ENCODE assay signal across 8 mouse cellular contexts in the genomic region with DNA sequence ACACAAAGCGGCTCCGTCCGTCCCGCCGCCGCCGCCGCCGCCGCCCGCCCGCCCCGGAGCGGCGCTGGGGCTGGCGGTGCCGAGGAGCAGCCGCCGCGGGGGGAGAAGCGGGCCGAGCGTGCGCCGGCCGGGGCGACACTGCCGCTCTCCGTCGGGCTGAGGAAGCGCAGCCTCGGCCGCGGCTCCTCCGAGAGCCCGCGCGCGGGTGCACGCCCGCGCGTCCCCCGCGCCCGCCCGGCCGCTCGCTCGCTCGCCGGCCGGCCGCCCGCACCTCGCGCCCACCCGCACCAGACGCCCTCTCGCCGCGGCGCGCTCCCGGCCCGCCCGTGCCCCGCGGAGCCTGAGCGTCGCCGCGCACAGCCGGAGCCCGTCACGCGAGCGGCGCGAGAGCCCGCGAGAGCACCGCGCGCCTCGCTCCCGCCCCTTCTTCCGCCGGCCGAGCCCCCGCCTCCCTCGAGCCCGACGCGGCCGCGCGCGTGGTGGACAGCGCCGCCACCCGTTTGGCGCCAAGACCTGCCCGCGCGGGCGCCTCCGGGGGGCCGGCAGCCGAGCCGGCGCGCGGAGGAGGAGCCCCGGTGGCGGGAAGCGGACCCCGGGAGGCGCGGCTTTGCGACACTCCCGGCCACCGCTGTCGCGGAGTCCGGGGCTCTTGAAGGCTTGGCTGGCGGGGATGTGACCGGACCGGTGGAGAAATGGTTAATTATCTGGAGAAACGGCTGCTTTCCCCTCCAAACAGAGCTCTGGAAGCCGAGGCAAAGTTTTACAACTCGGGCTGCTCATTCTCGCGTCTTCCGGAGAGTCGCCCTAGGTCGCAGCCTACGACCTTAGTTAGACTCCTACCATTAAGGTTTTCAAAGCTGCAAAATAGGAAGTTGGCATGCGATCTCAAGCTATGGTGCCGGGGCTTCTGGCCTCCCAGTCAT. TPM values are rescaled to one million over a fixed set of nuclear protein-coding genes. Genes with fewer than 3 reads are reported as not detected.
A peak's percentile ranks its signal among the peaks of the same experiment; 100 is the strongest.
DNase-seq lines count a peak whose midpoint lies in the region; ATAC-seq and TF ChIP-seq lines count a peak whose summit lies in the region.

A gene (minus strand): TSS at position 438 of the 923 bp plus-strand sequence.

- peak; percentile 33; the same call in 1 of the 2 replicates for TF ChIP-seq POLR2A in brain, embryonic 14.5 days (IDR thresholded peaks at IDR 0.05; ENCODE audit: borderline replicate concordance, extremely low read depth, insufficient read depth, insufficient read length, poor library complexity, severe bottlenecking)

- peak within 1 kb of the TSS; percentile 96 for H3K27ac ChIP-seq in heart, embryonic 12.5 days (ENCODE audit: poor library complexity, severe bottlenecking)
- H3K27ac ChIP-seq in kidney, postnatal 0 days = peak within 1 kb of the TSS; percentile 99
- peak within 1 kb of the TSS; percentile 99 for H3K27ac ChIP-seq in liver, embryonic 11.5 days (ENCODE audit: low read depth, low read length)
- H3K27ac ChIP-seq in stomach, embryonic 14.5 days (ENCODE audit: low read length) = peak within 1 kb of the TSS; percentile 98

- peak within 1 kb of the TSS; percentile 97 for H3ac ChIP-seq in C2C12 (ENCODE audit: control insufficient read depth, insufficient read length, low read depth)

- no peaks in the 10 kb centered on the region for H3K27me3 ChIP-seq in C2C12 (ENCODE audit: control insufficient read depth, insufficient read depth, insufficient read length)
- 0 out of 2 replicates have a peak, but pooled peaks cover under 1% of the 10 kb centered on the region for H3K27me3 ChIP-seq in erythroblast, embryonic 14.5 days (ENCODE audit: control insufficient read depth)
- H3K27me3 ChIP-seq in heart, embryonic 12.5 days (replicated peaks) = no peaks in the 10 kb centered on the region
- no peaks in the 10 kb centered on the region for H3K27me3 ChIP-seq in kidney, postnatal 0 days (ENCODE audit: insufficient read depth, low read length)
- no peaks in the 10 kb centered on the region for H3K27me3 ChIP-seq in liver, embryonic 11.5 days (replicated peaks; ENCODE audit: control insufficient read depth, insufficient read depth, low read length)
- H3K27me3 ChIP-seq in stomach, embryonic 14.5 days (ENCODE audit: control insufficient read depth, insufficient read depth, low read length) = no peaks in the 10 kb centered on the region

- peaks cover 47% of the 10 kb centered on the region for H3K4me1 ChIP-seq in erythroblast, embryonic 14.5 days (ENCODE audit: control insufficient read depth)
- peaks cover 25% of the 10 kb centered on the region for H3K4me1 ChIP-seq in heart, embryonic 12.5 days (replicated peaks)
- H3K4me1 ChIP-seq in kidney, postnatal 0 days (replicated peaks; ENCODE audit: insufficient read depth, low read length) = peaks cover 9% of the 10 kb centered on the region; the same call in 1 of the 2 replicates
- peaks cover 13% of the 10 kb centered on the region for H3K4me1 ChIP-seq in liver, embryonic 11.5 days (replicated peaks; ENCODE audit: control insufficient read depth, insufficient read depth, low read length)
- H3K4me1 ChIP-seq in stomach, embryonic 14.5 days (ENCODE audit: control insufficient read depth, insufficient read depth, low read length) = peaks cover 8% of the 10 kb centered on the region; the same call in 1 of the 2 replicates

- H3K4me2 ChIP-seq in heart, embryonic 12.5 days = peak within 1 kb of the TSS; percentile 69
- peak within 1 kb of the TSS; percentile 64 for H3K4me2 ChIP-seq in kidney, postnatal 0 days (ENCODE audit: low read length)
- peak within 1 kb of the TSS; percentile 94 for H3K4me2 ChIP-seq in liver, embryonic 11.5 days
- peak within 1 kb of the TSS; percentile 73 for H3K4me2 ChIP-seq in stomach, embryonic 14.5 days (replicated peaks; ENCODE audit: low read depth, low read length)

- 11% methylated on average over 126 of the region's 140 CpGs for WGBS in heart, embryonic 12.5 days
- under 1% methylated on average over 80 of the region's 140 CpGs for WGBS in kidney, postnatal 0 days
- WGBS in liver, embryonic 11.5 days = under 1% methylated on average over 92 of the region's 140 CpGs
- under 1% methylated on average over 74 of the region's 140 CpGs for WGBS in stomach, embryonic 14.5 days

- peaks cover 28% of the 10 kb centered on the region for H3K36me3 ChIP-seq in C2C12 (ENCODE audit: control insufficient read depth, insufficient read depth)
- peaks cover 32% of the 10 kb centered on the region for H3K36me3 ChIP-seq in erythroblast, embryonic 14.5 days (ENCODE audit: control insufficient read depth)
- H3K36me3 ChIP-seq in heart, embryonic 12.5 days = peaks cover 10% of the 10 kb centered on the region
- 0 out of 2 replicates have a peak, but pooled peaks cover 3% of the 10 kb centered on the region for H3K36me3 ChIP-seq in kidney, postnatal 0 days (ENCODE audit: insufficient read depth, low read length)
- peaks cover 2% of the 10 kb centered on the region; the same call in 1 of the 2 replicates for H3K36me3 ChIP-seq in liver, embryonic 11.5 days (ENCODE audit: control insufficient read depth, insufficient read depth, low read length)
- peaks cover 5% of the 10 kb centered on the region for H3K36me3 ChIP-seq in stomach, embryonic 14.5 days (ENCODE audit: control insufficient read depth, insufficient read depth, low read length)

- TF ChIP-seq CTCF in C2C12 (IDR thresholded peaks at IDR 0.05; ENCODE audit: control insufficient read depth, insufficient read depth, insufficient read length) = peak; percentile 92
- TF ChIP-seq CTCF in brain, embryonic 14.5 days (IDR thresholded peaks at IDR 0.05; ENCODE audit: borderline replicate concordance, extremely low read depth, insufficient read depth, insufficient read length) = peak; percentile 60
- no peak; the same call in 1 of the 2 replicates for TF ChIP-seq CTCF in kidney, postnatal 0 days (IDR thresholded peaks at IDR 0.05; ENCODE audit: low read depth)

- H3K4me3 ChIP-seq in C2C12 (ENCODE audit: insufficient read depth, poor library complexity, severe bottlenecking) = peak within 1 kb of the TSS; percentile 83
- peak within 1 kb of the TSS; percentile 96 for H3K4me3 ChIP-seq in erythroblast, embryonic 14.5 days (replicated peaks)
- peak within 1 kb of the TSS; percentile 95 for H3K4me3 ChIP-seq in heart, embryonic 12.5 days
- peak within 1 kb of the TSS; percentile 95 for H3K4me3 ChIP-seq in kidney, postnatal 0 days (replicated peaks; ENCODE audit: low read depth, low read length)
- peak within 1 kb of the TSS; percentile 98 for H3K4me3 ChIP-seq in liver, embryonic 11.5 days (ENCODE audit: low read depth, low read length)
- peak within 1 kb of the TSS; percentile 98 for H3K4me3 ChIP-seq in stomach, embryonic 14.5 days (ENCODE audit: low read depth, low read length)

- H3K79me3 ChIP-seq in C2C12 (ENCODE audit: low read depth) = peaks cover 37% of the 10 kb centered on the region

- H3K79me2 ChIP-seq in C2C12 (ENCODE audit: control insufficient read depth, insufficient read depth) = peaks cover 43% of the 10 kb centered on the region

- ATAC-seq in heart, embryonic 12.5 days (ENCODE audit: insufficient number of reproducible peaks, low FRiP score) = peak; percentile 91
- peak; percentile 90 for ATAC-seq in kidney, postnatal 0 days (replicated peaks; ENCODE audit: low FRiP score, low read depth)
- ATAC-seq in liver, embryonic 11.5 days (replicated peaks; ENCODE audit: low FRiP score) = peak; percentile 88
- peak; percentile 93 for ATAC-seq in stomach, embryonic 14.5 days (ENCODE audit: insufficient number of reproducible peaks, insufficient read depth, low FRiP score, low read depth)

- no peaks in the 10 kb centered on the region for H3K9me3 ChIP-seq in erythroblast, embryonic 14.5 days (ENCODE audit: control insufficient read depth, low read length)
- H3K9me3 ChIP-seq in heart, embryonic 12.5 days (replicated peaks) = no peaks in the 10 kb centered on the region
- H3K9me3 ChIP-seq in kidney, postnatal 0 days (replicated peaks; ENCODE audit: low read length) = no peaks in the 10 kb centered on the region
- H3K9me3 ChIP-seq in liver, embryonic 11.5 days (ENCODE audit: control insufficient read depth, low read length) = no peaks in the 10 kb centered on the region
- H3K9me3 ChIP-seq in stomach, embryonic 14.5 days (ENCODE audit: control insufficient read depth, low read depth, low read length) = no peaks in the 10 kb centered on the region

- DNase-seq in brain, embryonic 14.5 days (ENCODE audit: low read depth) = peak; percentile 96
- DNase-seq in kidney, postnatal 0 days (ENCODE audit: low spot score) = peak; percentile 95
- peak; percentile 91 for DNase-seq in liver, embryonic 11.5 days (ENCODE audit: low spot score)
- DNase-seq in naive thymus-derived CD4-positive, alpha-beta T cell, adult 2 months (ENCODE audit: low read depth) = peak; percentile 88

- peak within 1 kb of the TSS; percentile 97 for H3K9ac ChIP-seq in heart, embryonic 12.5 days
- H3K9ac ChIP-seq in kidney, postnatal 0 days (ENCODE audit: low read depth, low read length) = peak within 1 kb of the TSS; percentile 97
- H3K9ac ChIP-seq in liver, embryonic 11.5 days (ENCODE audit: low read depth, low read length) = peak within 1 kb of the TSS; percentile 99
- peak within 1 kb of the TSS; percentile 98 for H3K9ac ChIP-seq in stomach, embryonic 14.5 days (replicated peaks; ENCODE audit: low read depth, low read length)

TF ChIP-seq in C2C12, 6 proteins besides CTCF, POLR2A, EP300 and RAD21:
- TF ChIP-seq CEBPB (IDR thresholded peaks at IDR 0.05; ENCODE audit: low read depth) (no peak), FOSL1 (IDR thresholded peaks at IDR 0.05; ENCODE audit: insufficient read depth, low read length, poor library complexity, severe bottlenecking) (no peak), USF1 (IDR thresholded peaks at IDR 0.05; ENCODE audit: low read depth) (no peak), MYOD1 (IDR thresholded peaks at IDR 0.05; ENCODE audit: control insufficient read depth, insufficient read length, low read depth) (no peak), MYOG (IDR thresholded peaks at IDR 0.05; ENCODE audit: control insufficient read depth, extremely low read depth, insufficient read length) (no peak), MAX (IDR thresholded peaks at IDR 0.05) (no peak)

RNA-seq across cellular contexts. Expression of the gene that starts here (rescaled TPM):
- 20.3 TPM for polyA plus RNA-seq in C2C12 (2012; fragmentation: generic; extraction: Trizol)
- 81.5 and 84.1 TPM in 2 replicates for polyA plus RNA-seq in brain, embryonic 14.5 days (2012; rRNA removed)
- polyA plus RNA-seq in erythroblast, embryonic 14.5 days (2012) = 0.31 and 0.54 TPM in 2 replicates
- polyA plus RNA-seq in heart, embryonic 12.5 days (2016; fragmentation: Nextera tagmentation; extraction: Ambion mirVana) = 61.7 and 63.8 TPM in 2 replicates
- 35.2 and 37.8 TPM in 2 replicates for polyA plus RNA-seq in kidney, postnatal 0 days (2015; fragmentation: Nextera tagmentation; extraction: Ambion mirVana)
- polyA plus RNA-seq in liver, embryonic 11.5 days (2014; fragmentation: Nextera tagmentation; extraction: Ambion mirVana) = 73.2 and 75.3 TPM in 2 replicates
- polyA plus RNA-seq in stomach, embryonic 14.5 days (2014; fragmentation: Nextera tagmentation; extraction: Ambion mirVana) = 96.1 and 106 TPM in 2 replicates

Comparison
In these comparisons a context has a peak if more than half of its experiments do, and no peak if none do; other contexts are left out.
1. Peak in every context shown above with its lines: DNase-seq, ATAC-seq, H3K4me3 ChIP-seq and H3K27ac ChIP-seq.
2. RNA of the gene that starts here (polyA plus RNA-seq): 96.1 to 106 TPM in stomach, embryonic 14.5 days, 81.5 to 84.1 TPM in brain, embryonic 14.5 days, 73.2 to 75.3 TPM in liver, embryonic 11.5 days, 61.7 to 63.8 TPM in heart, embryonic 12.5 days, 35.2 to 37.8 TPM in kidney, postnatal 0 days and 20.3 TPM in C2C12 (single experiment); 0.31 to 0.54 TPM in erythroblast, embryonic 14.5 days; every median in the first group is over 10 times any median in the second.